ENCODE assay signal across 29 mouse cellular contexts in genomic region chr16:56799541-56800029, GRCm38 (mm10). TPM values are rescaled to one million over a fixed set of nuclear protein-coding genes. Genes with fewer than 3 reads are reported as not detected.
DNase-seq lines count a peak whose midpoint lies in the region; TF ChIP-seq lines count a peak whose summit lies in the region.
"Had no signal": no experiment of that assay in that cellular context is flagged by ENCODE, and none has a peak within 500 bp of the region (broad histone marks: within the 10 kb centered on the region; RNA-seq: fewer than 3 reads in every experiment).

No protein-coding gene starts in this region.

- no peaks in the 10 kb centered on the region for H3K79me2 ChIP-seq in heart, adult 2 months (replicated peaks; ENCODE audit: control insufficient read depth, insufficient read depth, low read length)

- no peaks in the 10 kb centered on the region for H3K27me3 ChIP-seq in heart, adult 2 months (ENCODE audit: control insufficient read depth, insufficient read depth, low read length)
- H3K27me3 ChIP-seq: CH12.LX; embryonic facial prominence, embryonic 13.5 days; embryonic facial prominence, embryonic 15.5 days; forebrain, embryonic 13.5 days; forebrain, embryonic 15.5 days had no signal

- TF ChIP-seq POLR2A in heart, adult 2 months (IDR thresholded peaks at IDR 0.05; ENCODE audit: insufficient read depth, low read depth, low read length): no peak

- H3K36me3 ChIP-seq in heart, adult 2 months (ENCODE audit: control insufficient read depth, insufficient read depth, low read length): no peaks in the 10 kb centered on the region
- H3K36me3 ChIP-seq: embryonic facial prominence, embryonic 13.5 days; embryonic facial prominence, embryonic 15.5 days; forebrain, embryonic 15.5 days; G1E had no signal

- no peak overlapping the region for H3K27ac ChIP-seq in heart, adult 2 months
- H3K27ac ChIP-seq: embryonic facial prominence, embryonic 13.5 days; embryonic facial prominence, embryonic 15.5 days; forebrain, embryonic 13.5 days; forebrain, embryonic 15.5 days had no signal

- no peaks in the 10 kb centered on the region for H3K4me1 ChIP-seq in heart, adult 2 months (ENCODE audit: control insufficient read depth, insufficient read depth, low read length)
- H3K4me1 ChIP-seq: embryonic facial prominence, embryonic 13.5 days; embryonic facial prominence, embryonic 15.5 days; forebrain, embryonic 13.5 days; forebrain, embryonic 15.5 days had no signal

- H3K9ac ChIP-seq in heart, adult 2 months (ENCODE audit: low read depth, low read length): no peak overlapping the region
- H3K9ac ChIP-seq: embryonic facial prominence, embryonic 13.5 days; embryonic facial prominence, embryonic 15.5 days; forebrain, embryonic 13.5 days; forebrain, embryonic 15.5 days; forebrain, postnatal 0 days had no signal

- intact Hi-C loops in heart, adult 2 months (cut with DNase I): loop anchor here (2.0 kb wide), 2 partner anchors 121 to 293 kb away; no protein-coding TSS in a partner anchor

- H3K4me3 ChIP-seq in heart, adult 2 months: no peak overlapping the region
- H3K4me3 ChIP-seq: embryonic facial prominence, embryonic 13.5 days; embryonic facial prominence, embryonic 15.5 days; erythroblast, embryonic 14.5 days; forebrain, embryonic 13.5 days; forebrain, embryonic 15.5 days had no signal

- no peak for TF ChIP-seq EP300 in heart, adult 2 months (IDR thresholded peaks at IDR 0.05; ENCODE audit: insufficient read depth, low read depth, low read length)

- no peak for TF ChIP-seq CTCF in heart, adult 2 months (IDR thresholded peaks at IDR 0.05)

- WGBS in heart, adult 2 months: 64% methylated on average over 3 of the region's 3 CpGs

- DNase-seq in heart, adult 11 months: peak; percentile 56
- no peak for DNase-seq in heart, adult 2 months
- peak; percentile 20 for DNase-seq in Muller cell, postnatal 12 days (ENCODE audit: inconsistent ontology term)
- DNase-seq in ZHBTc4 (ENCODE audit: low read depth, low spot score): peak; percentile 29
- no peak for DNase-seq in gastrocnemius, postnatal 10 days
- DNase-seq in embryo, embryonic 9.5 days (ENCODE audit: extremely low spot score): no peak
- no peak for DNase-seq in kidney, postnatal 4 days
- DNase-seq: adrenal gland, adult 2 months; adrenal gland, postnatal 10 days; adrenal gland, postnatal 25 days; B cell, adult 2 months; cerebellum, adult 11 months; cerebellum, adult 18-20 months; cerebellum, adult 9-11 months; cerebellum, postnatal 14 days; forebrain, postnatal 0 days had no signal

RNA-seq across cellular contexts. Expression of gene Adgrg7, which starts 3.9 kb away (rescaled TPM):
- total RNA-seq in heart, adult 2 months (2021): not detected
- not detected in 2 replicates for polyA plus RNA-seq in heart, adult 2 months (2012; rRNA removed)
- total RNA-seq in gastrocnemius, postnatal 10 days (2021): not detected
- total RNA-seq: adrenal gland, postnatal 10 days; adrenal gland, postnatal 25 days; adrenal gland, postnatal 4 days; forebrain, postnatal 0 days had no signal
- polyA plus RNA-seq: adrenal gland, adult 2 months; brain, embryonic 14.5 days; CD4-positive, CD25-positive, alpha-beta regulatory T cell, adult 4 months; cortical plate, adult 2 months; embryonic facial prominence, embryonic 11.5 days; embryonic facial prominence, embryonic 13.5 days; embryonic facial prominence, embryonic 15.5 days; erythroblast, embryonic 14.5 days; forebrain, embryonic 11.5 days; forebrain, embryonic 13.5 days; forebrain, embryonic 15.5 days; forebrain, postnatal 0 days had no signal

Comparison
In these comparisons a context has a peak if more than half of its experiments do, and no peak if none do; other contexts are left out.
1. DNase-seq: peak in heart, adult 11 months (single experiment), Muller cell, postnatal 12 days (single experiment) and ZHBTc4 (single experiment); none in heart, adult 2 months (0 of 2), gastrocnemius, postnatal 10 days (single experiment), embryo, embryonic 9.5 days (single experiment) and kidney, postnatal 4 days (0 of 2).